Mouse (Mus musculus) stomach, embryonic 16.5 days (tissue): ENCODE measurements around the gene Igsf8. TPM values are rescaled to one million over a fixed set of nuclear protein-coding genes. Genes with fewer than 3 reads are reported as not detected.

Experiments
- ATAC-seq: fragments of 200-750 bp; cut with Nextera tagmentation; 2 replicates; pipeline ENCODE4 v1.8.0; 2017; ENCODE audit warnings: moderate number of reproducible peaks, moderate TSS enrichment; ENCODE audit not compliant: insufficient read depth, low FRiP score
- H3K27ac ChIP-seq: fragments of 300-500 bp; sonication (generic); 2 replicates; pipeline ENCODE4 v1.5.1; 2014; ENCODE audit warnings: low read length
- H3K27me3 ChIP-seq: fragments of 300-500 bp; sonication (generic); 2 replicates; pipeline ENCODE4 v1.6.1; 2014; ENCODE audit warnings: low read length, control low read depth, mixed read lengths; ENCODE audit not compliant: control insufficient read depth, insufficient read depth
- H3K36me3 ChIP-seq: fragments of 300-500 bp; sonication (generic); 2 replicates; pipeline ENCODE4 v1.6.1; 2014; ENCODE audit warnings: low read length; ENCODE audit not compliant: control insufficient read depth, insufficient read depth
- H3K4me1 ChIP-seq: fragments of 300-500 bp; sonication (generic); 2 replicates; pipeline ENCODE4 v1.6.1; 2014; ENCODE audit warnings: low read length, control low read depth, mixed read lengths; ENCODE audit not compliant: control insufficient read depth, insufficient read depth
- H3K4me2 ChIP-seq: fragments of 300-500 bp; sonication (generic); 2 replicates; pipeline ENCODE4 v1.6.1; 2014; ENCODE audit warnings: low read depth, low read length, mixed read lengths
- H3K4me3 ChIP-seq: fragments of 300-500 bp; sonication (generic); replicated peaks from 2 replicates; pipeline ENCODE4 v1.5.1; 2014; ENCODE audit warnings: mild to moderate bottlenecking, low read length
- H3K9ac ChIP-seq: fragments of 300-500 bp; sonication (generic); 2 replicates; pipeline ENCODE4 v1.6.1; 2014; ENCODE audit warnings: low read length
- H3K9me3 ChIP-seq: fragments of 300-500 bp; sonication (generic); replicated peaks from 2 replicates; pipeline ENCODE4 v1.6.1; 2016; ENCODE audit warnings: low read length, control low read depth; ENCODE audit not compliant: control insufficient read depth
- WGBS: fragments of 180-500 bp; shearing (Covaris S2); extraction: QIAGEN DNeasy Blood & Tissue Kit; methylation state at CpG from one replicate; pipeline ENCODE4 v1.1.7; 2014; 5-methylcytosine and 5-hydroxymethylcytosine counted together
- polyA plus RNA-seq: library from polyadenylated mRNA; unstranded; fragments of >200 nt; fragmentation: Nextera tagmentation; extraction: Ambion mirVana; gene quantifications from 2 replicates; pipeline ENCODE4 v1.2.1, GENCODE M21; 2015

The Igsf8 gene
- polyA plus RNA-seq, 1 experiment from 2014 or later = 27.8 TPM

DNA sequence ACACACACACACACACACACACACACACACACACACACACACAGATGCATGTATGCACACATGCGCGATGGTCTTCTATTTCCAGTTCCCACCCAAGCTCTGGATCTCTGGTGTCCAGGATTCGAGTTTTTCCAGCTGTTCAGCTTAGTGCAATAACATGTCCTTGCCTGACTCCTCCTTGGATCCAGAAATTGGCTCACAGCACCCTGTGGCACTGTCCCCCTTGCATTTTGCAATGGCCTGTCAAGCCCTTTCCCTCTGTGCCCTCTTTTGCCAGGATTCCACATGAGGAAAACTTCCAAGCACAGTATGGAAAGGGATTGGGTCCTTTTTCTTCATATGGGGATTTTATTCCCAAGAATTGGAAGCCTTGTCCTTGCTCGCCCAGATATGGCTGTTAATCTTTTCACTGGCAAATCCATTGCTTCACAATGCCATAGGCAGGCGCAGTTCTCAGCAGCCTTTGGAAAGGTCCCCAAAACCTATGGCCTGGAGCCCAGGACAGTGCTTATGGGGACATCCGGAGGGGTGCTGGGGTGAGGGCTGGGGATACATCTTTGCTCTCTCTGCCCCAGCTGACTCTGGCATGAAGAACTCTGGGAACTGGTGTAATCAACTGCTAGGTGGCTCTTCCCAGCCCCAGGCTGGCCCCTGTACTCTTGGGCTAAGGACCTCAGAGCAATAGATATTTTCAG lies 35.5 kb downstream of the Igsf8 start:
- Histone ChIP-seq H3K4me1 (peaks cover 12% of the 10 kb centered on the region), H3K9me3 (no peaks in the 10 kb centered on the region), H3K27me3 (no peaks in the 10 kb centered on the region), H3K27ac (peak overlapping the region; percentile 34), H3K9ac (peak overlapping the region; percentile 51), H3K4me2 (peak overlapping the region; percentile 53), H3K4me3 (peak overlapping the region; percentile 36), H3K36me3 (no peaks in the 10 kb centered on the region)
- 63% methylated on average over 6 of the region's 6 CpGs for WGBS
- no peak for ATAC-seq

DNA sequence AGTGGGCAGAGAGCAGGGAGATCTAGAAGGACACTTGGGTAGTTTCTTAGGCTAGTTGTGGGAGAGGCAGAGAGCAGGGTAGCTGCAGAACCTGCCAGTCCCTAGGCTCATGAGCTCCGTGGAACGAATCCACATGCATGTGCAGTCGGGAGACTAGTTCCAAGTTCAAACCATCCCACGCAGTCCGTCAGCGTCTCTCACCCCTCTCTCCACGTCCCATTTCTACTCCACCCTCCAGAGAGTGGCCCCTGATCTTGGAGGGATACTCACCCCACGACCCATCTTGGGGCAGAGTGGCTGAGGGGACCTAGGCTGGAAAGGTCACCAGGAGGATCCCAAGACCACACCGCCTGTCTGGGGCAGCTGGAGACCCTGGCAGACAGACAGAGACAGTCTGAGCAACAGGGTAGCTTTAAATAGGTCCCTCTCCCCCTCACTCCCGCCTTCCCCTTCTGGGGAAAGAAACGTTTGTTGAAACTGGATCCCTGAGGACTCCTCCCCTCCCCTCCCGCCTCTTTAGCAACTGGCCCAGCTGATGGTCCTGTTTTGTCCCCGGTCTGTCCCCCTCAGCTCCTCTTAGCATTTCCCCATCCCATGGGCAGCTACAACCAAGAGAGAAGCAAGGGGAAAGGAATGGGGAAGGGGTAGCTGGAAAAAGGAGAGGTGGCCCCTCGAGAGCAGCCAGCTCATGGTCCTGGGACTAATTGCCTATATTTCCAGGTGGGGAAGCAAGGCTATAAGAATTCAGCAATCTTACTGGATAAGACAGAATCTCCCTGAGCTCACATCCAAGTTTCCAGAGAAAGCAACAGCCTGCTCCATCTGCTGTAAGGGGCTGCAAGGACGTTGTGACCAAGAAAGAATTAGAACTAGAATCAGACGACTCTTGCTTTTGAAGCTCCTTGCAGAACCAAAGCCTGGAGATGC lies 36.4 kb downstream of the Igsf8 start, which contains the start of gene Atp1a2:
Gene Atp1a2 (minus strand): TSS at position 454 of the 927 bp plus-strand sequence.
- Histone ChIP-seq H3K27me3 (no peaks in the 10 kb centered on the region), H3K4me3 (peak within 1 kb of the TSS; percentile 36), H3K4me1 (peaks cover 18% of the 10 kb centered on the region), H3K27ac (peak within 1 kb of the TSS; percentile 34), H3K36me3 (no peaks in the 10 kb centered on the region), H3K4me2 (peak within 1 kb of the TSS; percentile 53), H3K9me3 (no peaks in the 10 kb centered on the region), H3K9ac (peak within 1 kb of the TSS; percentile 51)
- ATAC-seq = peak; percentile 63; the same call in 1 of the 2 replicates
- WGBS = 6% methylated on average over 16 of the region's 16 CpGs

GRCm38 (mm10) chr1:172299528-172299927 lies 38.1 kb downstream of the Igsf8 start:
- Histone ChIP-seq H3K4me1 (peaks cover 22% of the 10 kb centered on the region), H3K4me2 (no peak overlapping the region), H3K27ac (no peak overlapping the region), H3K36me3 (no peaks in the 10 kb centered on the region), H3K9ac (no peak overlapping the region), H3K27me3 (no peaks in the 10 kb centered on the region), H3K4me3 (no peak overlapping the region), H3K9me3 (no peaks in the 10 kb centered on the region)
- WGBS = 78% methylated on average over 7 of the region's 7 CpGs
- ATAC-seq = no peak

GRCm38 (mm10) chr1:172300247-172300646 lies 38.8 kb downstream of the Igsf8 start:
- Histone ChIP-seq H3K4me1 (peaks cover 22% of the 10 kb centered on the region), H3K27me3 (no peaks in the 10 kb centered on the region), H3K4me2 (no peak overlapping the region), H3K36me3 (no peaks in the 10 kb centered on the region), H3K4me3 (no peak overlapping the region), H3K9me3 (no peaks in the 10 kb centered on the region), H3K27ac (no peak overlapping the region), H3K9ac (no peak overlapping the region)
- 61% methylated on average over 5 of the region's 5 CpGs for WGBS
- ATAC-seq = no peak

- ATAC-seq = no peak
Measured at GRCm38 (mm10) chr1:172301180-172301579, 39.7 kb downstream of the Igsf8 start.

GRCm38 (mm10) chr1:172302311-172302710 lies 40.9 kb downstream of the Igsf8 start:
- ATAC-seq = no peak
- peaks cover 12% of the 10 kb centered on the region for H3K4me1 ChIP-seq
- 60% methylated on average over 3 of the region's 3 CpGs for WGBS
- no peak overlapping the region for H3K4me3 ChIP-seq
- H3K27me3 ChIP-seq = no peaks in the 10 kb centered on the region
- no peaks in the 10 kb centered on the region for H3K9me3 ChIP-seq
- H3K4me2 ChIP-seq = no peak overlapping the region
- H3K9ac ChIP-seq = no peak overlapping the region
- no peaks in the 10 kb centered on the region for H3K36me3 ChIP-seq
- H3K27ac ChIP-seq = no peak overlapping the region

More at GRCm38 (mm10) chr1:172301180-172301579, 39.7 kb downstream of the Igsf8 start:
- Histone ChIP-seq H3K4me2 (no peak overlapping the region), H3K27me3 (no peaks in the 10 kb centered on the region), H3K27ac (no peak overlapping the region), H3K4me3 (no peak overlapping the region), H3K9ac (no peak overlapping the region), H3K9me3 (no peaks in the 10 kb centered on the region), H3K36me3 (no peaks in the 10 kb centered on the region), H3K4me1 (peaks cover 16% of the 10 kb centered on the region)
- 46% methylated on average over 12 of the region's 12 CpGs for WGBS

DNA sequence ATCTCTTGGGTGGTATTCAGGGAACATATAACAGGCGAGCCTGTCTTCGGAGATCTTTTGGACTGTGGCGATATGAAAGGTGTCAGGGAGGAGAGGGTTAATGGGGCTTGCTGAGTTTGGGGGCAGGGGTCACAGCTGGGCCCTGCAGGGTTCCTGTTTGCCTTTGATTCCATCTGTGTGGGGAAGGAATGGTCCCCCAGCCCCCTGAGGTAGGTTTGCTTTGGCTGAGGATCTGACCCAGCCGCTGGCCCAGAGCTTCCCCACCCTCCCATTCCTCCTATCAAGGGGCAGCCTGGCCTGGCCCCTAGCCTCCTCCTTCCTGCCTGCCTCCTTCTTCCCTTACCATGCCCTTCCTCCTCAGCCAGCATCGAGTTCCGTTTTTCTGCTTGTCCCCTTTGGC lies 41.4 kb downstream of the Igsf8 start:
- WGBS = 27% methylated on average over 6 of the region's 6 CpGs

GRCm38 (mm10) chr1:172304443-172304842 lies 43.0 kb downstream of the Igsf8 start:
- H3K4me3 ChIP-seq = no peak overlapping the region
- no peak overlapping the region for H3K4me2 ChIP-seq
- no peak overlapping the region for H3K9ac ChIP-seq
- H3K9me3 ChIP-seq = no peaks in the 10 kb centered on the region
- H3K4me1 ChIP-seq = peaks cover 14% of the 10 kb centered on the region
- no peak for ATAC-seq
- no peaks in the 10 kb centered on the region for H3K27me3 ChIP-seq
- 55% methylated on average over 6 of the region's 6 CpGs for WGBS
- H3K36me3 ChIP-seq = no peaks in the 10 kb centered on the region
- H3K27ac ChIP-seq = no peak overlapping the region

More for the DNA sequence above, 41.4 kb downstream of the Igsf8 start:
- Histone ChIP-seq H3K4me2 (no peak overlapping the region), H3K27ac (no peak overlapping the region), H3K36me3 (no peaks in the 10 kb centered on the region), H3K27me3 (no peaks in the 10 kb centered on the region), H3K9me3 (no peaks in the 10 kb centered on the region), H3K9ac (peak overlapping the region; percentile 20; the same call in 1 of the 2 replicates), H3K4me1 (peaks cover 12% of the 10 kb centered on the region), H3K4me3 (no peak overlapping the region)
- ATAC-seq = no peak

- H3K4me2 ChIP-seq = no peak overlapping the region
- no peak for ATAC-seq
- no peaks in the 10 kb centered on the region for H3K36me3 ChIP-seq
- H3K9me3 ChIP-seq = no peaks in the 10 kb centered on the region
- H3K27ac ChIP-seq = no peak overlapping the region
- H3K4me1 ChIP-seq = peaks cover 19% of the 10 kb centered on the region
- no peak overlapping the region for H3K4me3 ChIP-seq
- H3K9ac ChIP-seq = no peak overlapping the region
- WGBS = 89% methylated on average over 2 of the region's 2 CpGs
- no peaks in the 10 kb centered on the region for H3K27me3 ChIP-seq
Measured at GRCm38 (mm10) chr1:172305153-172305552, 43.7 kb downstream of the Igsf8 start.
